In the genomic region with DNA sequence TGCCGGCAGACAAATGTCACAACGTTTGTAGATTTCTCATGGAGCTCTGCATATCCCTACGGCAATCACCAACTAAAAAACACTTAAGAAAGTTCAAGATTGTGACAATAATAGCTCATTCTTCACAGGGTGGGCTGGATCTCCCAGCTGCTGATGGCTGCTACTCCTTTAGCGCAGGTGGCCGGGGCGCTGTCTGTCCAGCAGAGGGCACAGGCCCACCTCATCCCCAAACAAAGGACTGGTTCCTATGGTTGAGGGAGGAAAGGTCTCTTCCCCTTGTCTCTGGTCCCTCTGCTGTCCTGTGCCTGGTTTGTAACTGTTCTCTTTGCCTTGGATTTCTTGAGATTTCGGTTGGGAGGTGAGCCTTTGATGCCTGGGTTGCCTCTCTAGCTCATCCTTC, we compare ENCODE assay signal across 12 mouse cellular contexts. TPM values are rescaled to one million over a fixed set of nuclear protein-coding genes. Genes with fewer than 3 reads are reported as not detected.
DNase-seq lines count a peak whose midpoint lies in the region; ATAC-seq and TF ChIP-seq lines count a peak whose summit lies in the region.
"Had no signal": no experiment of that assay in that cellular context is flagged by ENCODE, and none has a peak within 500 bp of the region (broad histone marks: within the 10 kb centered on the region; RNA-seq: fewer than 3 reads in every experiment).

No protein-coding gene starts in this region.

- 47% methylated on average over 7 of the region's 7 CpGs for WGBS in hindbrain, postnatal 0 days
- 39% methylated on average over 7 of the region's 7 CpGs for WGBS in hindbrain, embryonic 14.5 days
- 44% methylated on average over 7 of the region's 7 CpGs for WGBS in midbrain, embryonic 10.5 days
- WGBS in midbrain, embryonic 16.5 days = 39% methylated on average over 7 of the region's 7 CpGs

- peak; percentile 69 for TF ChIP-seq CTCF in hindbrain, postnatal 0 days (IDR thresholded peaks at IDR 0.05; ENCODE audit: low read depth)

- no peaks in the 10 kb centered on the region for H3K4me1 ChIP-seq in hindbrain, postnatal 0 days (ENCODE audit: insufficient read depth, low read length)
- H3K4me1 ChIP-seq in hindbrain, embryonic 14.5 days (replicated peaks; ENCODE audit: control insufficient read depth, insufficient read depth, low read length) = peaks cover 11% of the 10 kb centered on the region
- H3K4me1 ChIP-seq in midbrain, embryonic 10.5 days = peaks cover 17% of the 10 kb centered on the region
- H3K4me1 ChIP-seq in midbrain, embryonic 16.5 days (ENCODE audit: control insufficient read depth, insufficient read depth, low read length) = no peaks in the 10 kb centered on the region

- no peak overlapping the region for H3K4me2 ChIP-seq in hindbrain, postnatal 0 days (ENCODE audit: low read depth, low read length)
- H3K4me2 ChIP-seq in hindbrain, embryonic 14.5 days (replicated peaks) = no peak overlapping the region
- no peak overlapping the region for H3K4me2 ChIP-seq in midbrain, embryonic 16.5 days (ENCODE audit: low read length)
- H3K4me2 ChIP-seq: limb, embryonic 12.5 days had no signal

- H3K9me3 ChIP-seq in hindbrain, postnatal 0 days (ENCODE audit: low read length) = no peaks in the 10 kb centered on the region
- no peaks in the 10 kb centered on the region for H3K9me3 ChIP-seq in hindbrain, embryonic 14.5 days (ENCODE audit: control insufficient read depth, low read length)
- no peaks in the 10 kb centered on the region for H3K9me3 ChIP-seq in midbrain, embryonic 10.5 days (replicated peaks)
- H3K9me3 ChIP-seq in midbrain, embryonic 16.5 days (replicated peaks; ENCODE audit: control insufficient read depth, low read length, poor library complexity, severe bottlenecking) = no peaks in the 10 kb centered on the region
- H3K9me3 ChIP-seq: limb, embryonic 12.5 days had no signal

- peak; percentile 11 for DNase-seq in adrenal gland, postnatal 14 days
- no peak for DNase-seq in adrenal gland, adult 2 months
- peak; percentile 32 for DNase-seq in hindbrain, postnatal 0 days (ENCODE audit: low spot score)
- DNase-seq in hindbrain, embryonic 14.5 days (ENCODE audit: low spot score) = no peak
- peak; percentile 23 for DNase-seq in midbrain, embryonic 10.5 days (ENCODE audit: low spot score)
- peak; percentile 9 for DNase-seq in lung, postnatal 14 days
- no peak for DNase-seq in right cerebral cortex, postnatal 36 days (ENCODE audit: low spot score in 2 of 2)
- DNase-seq: right cerebral cortex, adult 18-20 months had no signal

- H3K27ac ChIP-seq in hindbrain, postnatal 0 days = no peak overlapping the region
- no peak overlapping the region for H3K27ac ChIP-seq in hindbrain, embryonic 14.5 days
- H3K27ac ChIP-seq in midbrain, embryonic 10.5 days (replicated peaks) = no peak overlapping the region
- no peak overlapping the region for H3K27ac ChIP-seq in midbrain, embryonic 16.5 days (ENCODE audit: low read length)
- H3K27ac ChIP-seq: limb, embryonic 12.5 days had no signal

- no peak for ATAC-seq in hindbrain, postnatal 0 days
- no peak for ATAC-seq in hindbrain, embryonic 14.5 days (ENCODE audit: low FRiP score)
- ATAC-seq in midbrain, embryonic 16.5 days = no peak

- no peaks in the 10 kb centered on the region for H3K27me3 ChIP-seq in hindbrain, postnatal 0 days (ENCODE audit: insufficient read depth, low read length)
- no peaks in the 10 kb centered on the region for H3K27me3 ChIP-seq in hindbrain, embryonic 14.5 days (ENCODE audit: control insufficient read depth, insufficient read depth, low read length)
- no peaks in the 10 kb centered on the region for H3K27me3 ChIP-seq in midbrain, embryonic 10.5 days (ENCODE audit: low read depth, poor library complexity, severe bottlenecking)
- H3K27me3 ChIP-seq in midbrain, embryonic 16.5 days (ENCODE audit: control insufficient read depth, insufficient read depth, low read depth, low read length) = no peaks in the 10 kb centered on the region

- H3K9ac ChIP-seq in hindbrain, postnatal 0 days (replicated peaks; ENCODE audit: low read length) = no peak overlapping the region
- H3K9ac ChIP-seq in hindbrain, embryonic 14.5 days = no peak overlapping the region
- H3K9ac ChIP-seq in midbrain, embryonic 16.5 days (ENCODE audit: low read depth, low read length) = no peak overlapping the region
- H3K9ac ChIP-seq: limb, embryonic 12.5 days had no signal

- H3K4me3 ChIP-seq in hindbrain, postnatal 0 days (ENCODE audit: low read length) = no peak overlapping the region
- H3K4me3 ChIP-seq in hindbrain, embryonic 14.5 days (replicated peaks; ENCODE audit: low read length) = no peak overlapping the region
- no peak overlapping the region for H3K4me3 ChIP-seq in midbrain, embryonic 10.5 days
- H3K4me3 ChIP-seq in midbrain, embryonic 16.5 days (ENCODE audit: low read depth, low read length) = no peak overlapping the region
- H3K4me3 ChIP-seq: erythroblast, embryonic 14.5 days; limb, embryonic 12.5 days had no signal

- no peaks in the 10 kb centered on the region for H3K36me3 ChIP-seq in hindbrain, postnatal 0 days (ENCODE audit: insufficient read depth, low read length)
- no peaks in the 10 kb centered on the region for H3K36me3 ChIP-seq in hindbrain, embryonic 14.5 days (replicated peaks; ENCODE audit: control insufficient read depth, insufficient read depth)
- H3K36me3 ChIP-seq in midbrain, embryonic 10.5 days = no peaks in the 10 kb centered on the region
- no peaks in the 10 kb centered on the region for H3K36me3 ChIP-seq in midbrain, embryonic 16.5 days (ENCODE audit: control insufficient read depth, insufficient read depth, low read length)
- H3K36me3 ChIP-seq: limb, embryonic 12.5 days had no signal

RNA-seq across cellular contexts. Expression of a gene that starts 1.5 kb away (rescaled TPM):
- total RNA-seq in adrenal gland, postnatal 14 days (2021) = 2.1 and 2.6 TPM in 2 replicates
- total RNA-seq in adrenal gland, adult 2 months (2021) = under 1 TPM; 0.75 to 0.76 TPM
- polyA plus RNA-seq in adrenal gland, adult 2 months (2012; rRNA removed) = 0.16 and 0.33 TPM in 2 replicates
- total RNA-seq in hindbrain, postnatal 0 days (2014; rRNA removed) = 14.3 and 17.8 TPM in 2 replicates
- polyA plus RNA-seq in hindbrain, postnatal 0 days (2015; fragmentation: Nextera tagmentation; extraction: Ambion mirVana) = 11.6 and 16.4 TPM in 2 replicates
- 5.4 and 7.5 TPM in 2 replicates for polyA plus RNA-seq in hindbrain, embryonic 14.5 days (2014; fragmentation: Nextera tagmentation; extraction: Ambion mirVana)
- polyA plus RNA-seq in midbrain, embryonic 10.5 days (2016; fragmentation: Nextera tagmentation; extraction: Ambion mirVana) = 0.33 and 0.78 TPM in 2 replicates
- 17.8 and 17.9 TPM in 2 replicates for polyA plus RNA-seq in midbrain, embryonic 16.5 days (2015; fragmentation: Nextera tagmentation; extraction: Ambion mirVana)
- total RNA-seq: monocyte, adult 5-6 weeks had no signal
- polyA plus RNA-seq: erythroblast, embryonic 14.5 days had no signal

Comparison
In these comparisons a context has a peak if more than half of its experiments do, and no peak if none do; other contexts are left out.
1. DNase-seq: peak in adrenal gland, postnatal 14 days (single experiment), hindbrain, postnatal 0 days (single experiment), midbrain, embryonic 10.5 days (single experiment) and lung, postnatal 14 days (single experiment); none in adrenal gland, adult 2 months (single experiment), hindbrain, embryonic 14.5 days (single experiment) and right cerebral cortex, postnatal 36 days (0 of 2).